Mouse (Mus musculus): ENCODE data around the gene Hoxd4. TPM values are rescaled to one million over a fixed set of nuclear protein-coding genes. Genes with fewer than 3 reads are reported as not detected.

Gene Hoxd4
- polyA plus RNA-seq, 1 experiment from 2014 or later = 11.2 TPM

GRCm38 (mm10) chr2:74731799-74732512, 20.2 kb downstream of the Hoxd4 start:
- Histone ChIP-seq H3K27me3 (ENCODE audit: control insufficient read depth, insufficient read depth, low read length) (no peaks in the 10 kb centered on the region), H3K4me1 (ENCODE audit: control insufficient read depth, insufficient read depth, low read length) (peaks cover 68% of the 10 kb centered on the region), H3K36me3 (ENCODE audit: control insufficient read depth, insufficient read depth, low read length) (peaks cover 2% of the 10 kb centered on the region; the same call in 1 of the 2 replicates), H3K4me2 (ENCODE audit: low read depth) (peak overlapping the region; percentile 91), H3K9me3 (ENCODE audit: control insufficient read depth, low read length) (no peaks in the 10 kb centered on the region), H3K9ac (ENCODE audit: low read length) (peak overlapping the region; percentile 95), H3K27ac (ENCODE audit: low read depth, low read length) (peak overlapping the region; percentile 99), H3K4me3 (ENCODE audit: low read depth, low read length) (peak overlapping the region; percentile 48)
- 6% methylated on average over 9 of the region's 9 CpGs for WGBS
- ATAC-seq (ENCODE audit: insufficient read depth, low FRiP score, low TSS enrichment) (no peak), DNase-seq (ENCODE audit: low spot score) (peak; percentile 60)

- peaks cover 2% of the 10 kb centered on the region; the same call in 1 of the 2 replicates for H3K36me3 ChIP-seq (ENCODE audit: control insufficient read depth, insufficient read depth, low read length)
- ATAC-seq (ENCODE audit: insufficient read depth, low FRiP score, low TSS enrichment) (no peak), DNase-seq (ENCODE audit: low spot score) (peak; percentile 84)
- peak overlapping the region; percentile 91 for H3K4me2 ChIP-seq (ENCODE audit: low read depth)
- H3K9ac ChIP-seq (ENCODE audit: low read length) = peak overlapping the region; percentile 95
- peaks cover 68% of the 10 kb centered on the region for H3K4me1 ChIP-seq (ENCODE audit: control insufficient read depth, insufficient read depth, low read length)
- peak overlapping the region; percentile 48 for H3K4me3 ChIP-seq (ENCODE audit: low read depth, low read length)
- under 1% methylated on average over 52 of the region's 52 CpGs for WGBS
- H3K27me3 ChIP-seq (ENCODE audit: control insufficient read depth, insufficient read depth, low read length) = no peaks in the 10 kb centered on the region
- peak overlapping the region; percentile 99 for H3K27ac ChIP-seq (ENCODE audit: low read depth, low read length)
- H3K9me3 ChIP-seq (ENCODE audit: control insufficient read depth, low read length) = no peaks in the 10 kb centered on the region
Observed at GRCm38 (mm10) chr2:74732513-74733316, 21.0 kb downstream of the Hoxd4 start.

- Histone ChIP-seq H3K36me3 (ENCODE audit: control insufficient read depth, insufficient read depth, low read length) (no peaks in the 10 kb centered on the region; the same call in 1 of the 2 replicates), H3K9me3 (ENCODE audit: control insufficient read depth, low read length) (no peaks in the 10 kb centered on the region), H3K4me2 (ENCODE audit: low read depth) (peak overlapping the region; percentile 91), H3K27ac (ENCODE audit: low read depth, low read length) (peak overlapping the region; percentile 99), H3K4me3 (ENCODE audit: low read depth, low read length) (peak overlapping the region; percentile 48), H3K9ac (ENCODE audit: low read length) (peak overlapping the region; percentile 95), H3K4me1 (ENCODE audit: control insufficient read depth, insufficient read depth, low read length) (peaks cover 73% of the 10 kb centered on the region), H3K27me3 (ENCODE audit: control insufficient read depth, insufficient read depth, low read length) (no peaks in the 10 kb centered on the region)
- peak; percentile 83 for DNase-seq (ENCODE audit: low spot score)
- peak; percentile 53 for ATAC-seq (ENCODE audit: insufficient read depth, low FRiP score, low TSS enrichment)
- WGBS = under 1% methylated on average over 16 of the region's 16 CpGs
Observed at GRCm38 (mm10) chr2:74733317-74733661, 21.6 kb downstream of the Hoxd4 start.

- peak overlapping the region; percentile 48 for H3K4me3 ChIP-seq (ENCODE audit: low read depth, low read length)
- no peaks in the 10 kb centered on the region for H3K27me3 ChIP-seq (ENCODE audit: control insufficient read depth, insufficient read depth, low read length)
- ATAC-seq (ENCODE audit: insufficient read depth, low FRiP score, low TSS enrichment) (no peak), DNase-seq (ENCODE audit: low spot score) (peak; percentile 71)
- peak overlapping the region; percentile 91 for H3K4me2 ChIP-seq (ENCODE audit: low read depth)
- WGBS = under 1% methylated on average over 6 of the region's 6 CpGs
- H3K9ac ChIP-seq (ENCODE audit: low read length) = peak overlapping the region; percentile 95
- peaks cover 72% of the 10 kb centered on the region for H3K4me1 ChIP-seq (ENCODE audit: control insufficient read depth, insufficient read depth, low read length)
- peak overlapping the region; percentile 99 for H3K27ac ChIP-seq (ENCODE audit: low read depth, low read length)
- H3K36me3 ChIP-seq (ENCODE audit: control insufficient read depth, insufficient read depth, low read length) = no peaks in the 10 kb centered on the region
- H3K9me3 ChIP-seq (ENCODE audit: control insufficient read depth, low read length) = no peaks in the 10 kb centered on the region
Observed at GRCm38 (mm10) chr2:74733765-74734164, 22.0 kb downstream of the Hoxd4 start.

GRCm38 (mm10) chr2:74734451-74734850, 22.7 kb downstream of the Hoxd4 start:
- H3K36me3 ChIP-seq (ENCODE audit: control insufficient read depth, insufficient read depth, low read length) = no peaks in the 10 kb centered on the region
- peak overlapping the region; percentile 99 for H3K27ac ChIP-seq (ENCODE audit: low read depth, low read length)
- no peaks in the 10 kb centered on the region for H3K9me3 ChIP-seq (ENCODE audit: control insufficient read depth, low read length)
- peak overlapping the region; percentile 48 for H3K4me3 ChIP-seq (ENCODE audit: low read depth, low read length)
- H3K27me3 ChIP-seq (ENCODE audit: control insufficient read depth, insufficient read depth, low read length) = no peaks in the 10 kb centered on the region
- peak overlapping the region; percentile 91 for H3K4me2 ChIP-seq (ENCODE audit: low read depth)
- under 1% methylated on average over 13 of the region's 13 CpGs for WGBS
- ATAC-seq (ENCODE audit: insufficient read depth, low FRiP score, low TSS enrichment) = peak; percentile 62
- H3K4me1 ChIP-seq (ENCODE audit: control insufficient read depth, insufficient read depth, low read length) = peaks cover 74% of the 10 kb centered on the region
- H3K9ac ChIP-seq (ENCODE audit: low read length) = peak overlapping the region; percentile 95
- DNase-seq (ENCODE audit: low spot score) = peak; percentile 85

- Histone ChIP-seq H3K27ac (ENCODE audit: low read depth, low read length) (peak overlapping the region; percentile 99), H3K4me1 (ENCODE audit: control insufficient read depth, insufficient read depth, low read length) (peaks cover 78% of the 10 kb centered on the region), H3K9ac (ENCODE audit: low read length) (peak overlapping the region; percentile 95), H3K27me3 (ENCODE audit: control insufficient read depth, insufficient read depth, low read length) (no peaks in the 10 kb centered on the region), H3K4me3 (ENCODE audit: low read depth, low read length) (peak overlapping the region; percentile 48), H3K9me3 (ENCODE audit: control insufficient read depth, low read length) (no peaks in the 10 kb centered on the region), H3K4me2 (ENCODE audit: low read depth) (peak overlapping the region; percentile 91), H3K36me3 (ENCODE audit: control insufficient read depth, insufficient read depth, low read length) (no peaks in the 10 kb centered on the region)
- ATAC-seq (ENCODE audit: insufficient read depth, low FRiP score, low TSS enrichment) (no peak), DNase-seq (ENCODE audit: low spot score) (peak; percentile 69)
- 3% methylated on average over 27 of the region's 27 CpGs for WGBS
Observed at GRCm38 (mm10) chr2:74734996-74735811, 23.5 kb downstream of the Hoxd4 start.

- H3K4me3 ChIP-seq (ENCODE audit: low read depth, low read length) = peak overlapping the region; percentile 48
- DNase-seq (ENCODE audit: low spot score) = peak; percentile 79
- no peaks in the 10 kb centered on the region for H3K9me3 ChIP-seq (ENCODE audit: control insufficient read depth, low read length)
- H3K27ac ChIP-seq (ENCODE audit: low read depth, low read length) = peak overlapping the region; percentile 99
- H3K9ac ChIP-seq (ENCODE audit: low read length) = peak overlapping the region; percentile 95
- WGBS = under 1% methylated on average over 42 of the region's 42 CpGs
- H3K27me3 ChIP-seq (ENCODE audit: control insufficient read depth, insufficient read depth, low read length) = no peaks in the 10 kb centered on the region
- peak overlapping the region; percentile 91 for H3K4me2 ChIP-seq (ENCODE audit: low read depth)
- peaks cover 78% of the 10 kb centered on the region for H3K4me1 ChIP-seq (ENCODE audit: control insufficient read depth, insufficient read depth, low read length)
- no peaks in the 10 kb centered on the region for H3K36me3 ChIP-seq (ENCODE audit: control insufficient read depth, insufficient read depth, low read length)
- no peak for ATAC-seq (ENCODE audit: insufficient read depth, low FRiP score, low TSS enrichment)
Observed at GRCm38 (mm10) chr2:74735851-74736687, 24.3 kb downstream of the Hoxd4 start.

All from neural tube, embryonic 11.5 days (tissue).